Comparison of ENCODE assay signal across 25 mouse cellular contexts in the genomic region with DNA sequence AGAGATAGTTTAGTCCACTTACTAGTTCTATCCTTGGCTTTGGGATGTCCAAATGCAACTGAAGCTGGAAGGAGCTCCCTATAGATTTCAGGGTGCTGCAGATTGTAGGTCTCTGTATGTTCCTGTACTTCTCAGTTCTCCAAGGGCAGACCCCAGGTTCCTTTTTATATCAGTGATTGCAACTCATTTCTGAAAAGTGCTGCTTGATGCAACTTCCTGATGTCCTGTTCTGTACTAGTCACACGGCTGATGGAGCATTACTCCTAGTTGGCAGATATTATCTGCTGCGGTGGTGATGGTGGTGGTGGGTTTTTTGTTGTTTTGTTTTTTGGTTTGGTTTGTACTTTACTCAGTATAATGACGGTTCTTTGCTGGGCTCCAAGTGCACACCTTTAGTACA. TPM values are rescaled to one million over a fixed set of nuclear protein-coding genes. Genes with fewer than 3 reads are reported as not detected.
DNase-seq lines count a peak whose midpoint lies in the region; ATAC-seq and TF ChIP-seq lines count a peak whose summit lies in the region.
"Had no signal": no experiment of that assay in that cellular context is flagged by ENCODE, and none has a peak within 500 bp of the region (broad histone marks: within the 10 kb centered on the region; RNA-seq: fewer than 3 reads in every experiment).

No protein-coding gene starts in this region.

- WGBS in macrophage (ENCODE audit: missing documents) = 26% methylated on average over 3 of the region's 3 CpGs

- H3K4me1 ChIP-seq in MEL (ENCODE audit: control insufficient read depth in 1 of 2, insufficient read depth in 2 of 2, low read length in 2 of 2) = peaks cover 0 to 2% of the 10 kb centered on the region in 2 experiments; a peak in 2 of 4 replicates
- H3K4me1 ChIP-seq: embryonic facial prominence, embryonic 15.5 days; forebrain, embryonic 12.5 days; heart, embryonic 13.5 days; hindbrain, embryonic 15.5 days had no signal

- TF ChIP-seq EP300 in MEL (IDR thresholded peaks at IDR 0.05; ENCODE audit: low read depth in 1 of 2, low read length in 2 of 2) = no peak

- H3K27me3 ChIP-seq in MEL (ENCODE audit: control insufficient read depth in 1 of 2, insufficient read depth in 2 of 2, low read length in 2 of 2) = no peaks in the 10 kb centered on the region
- H3K27me3 ChIP-seq: embryonic facial prominence, embryonic 15.5 days; forebrain, embryonic 12.5 days; heart, embryonic 13.5 days; hindbrain, embryonic 15.5 days had no signal

- H3K9me3 ChIP-seq in MEL (replicated peaks; ENCODE audit: insufficient read depth, low read length) = no peaks in the 10 kb centered on the region
- H3K9me3 ChIP-seq: embryonic facial prominence, embryonic 15.5 days; forebrain, embryonic 12.5 days; G1E; heart, embryonic 13.5 days; hindbrain, embryonic 15.5 days had no signal

- TF ChIP-seq RAD21 in MEL (IDR thresholded peaks at IDR 0.05; ENCODE audit: low read depth, low read length) = no peak

- H3K4me3 ChIP-seq in MEL (ENCODE audit: control insufficient read depth in 1 of 2, insufficient read depth in 1 of 2, low read depth in 2 of 2, low read length in 2 of 2) = no peak overlapping the region
- no peak overlapping the region for H3K4me3 ChIP-seq in macrophage (ENCODE audit: inconsistent target)
- H3K4me3 ChIP-seq: embryonic facial prominence, embryonic 15.5 days; erythroblast, embryonic 14.5 days; forebrain, embryonic 12.5 days; gastrocnemius, adult 2 months; heart, embryonic 13.5 days; hindbrain, embryonic 15.5 days had no signal

- H3K79me2 ChIP-seq in MEL (ENCODE audit: control insufficient read depth, insufficient read depth, low read length, poor library complexity) (peaks cover 40% of the 10 kb centered on the region), macrophage (ENCODE audit: inconsistent target) (peaks cover 100% of the 10 kb centered on the region)

- H3K27ac ChIP-seq in MEL (ENCODE audit: control insufficient read depth, low read depth, low read length) = no peak overlapping the region
- H3K27ac ChIP-seq in macrophage = peak overlapping the region; percentile 28
- H3K27ac ChIP-seq: embryonic facial prominence, embryonic 15.5 days; forebrain, embryonic 12.5 days; heart, embryonic 13.5 days; hindbrain, embryonic 15.5 days had no signal

- DNase-seq in 416B (ENCODE audit: low read depth) (peak; percentile 71), MEL (ENCODE audit: low read depth, low spot score) (peak; percentile 36)
- DNase-seq in testis, postnatal 10 days (ENCODE audit: low spot score) = no peak
- no peak for DNase-seq in right cerebral cortex, postnatal 4 days
- no peak for DNase-seq in adrenal gland, adult 18-20 months (ENCODE audit: low spot score in 2 of 2)
- DNase-seq: adrenal gland, adult 2 months; adrenal gland, postnatal 25 days; cerebellum, adult 2 months; cerebellum, postnatal 10 days; embryo, embryonic 11 days; gastrocnemius, adult 2 months; gastrocnemius, postnatal 25 days; heart, adult 11 months; heart, postnatal 36 days had no signal

- ATAC-seq in neutrophil, adult 5-6 weeks (ENCODE audit: extremely low read depth, insufficient number of reproducible peaks, low FRiP score, poor library complexity, severe bottlenecking) = 0 out of 2 replicates have a peak, but pooled peaks have one; percentile 16
- ATAC-seq: activated CD4-positive, CD25-positive, alpha-beta regulatory T cell, adult 4 months; forebrain, embryonic 16.5 days; inflammation-experienced regulatory T-cells, adult 6 months had no signal

- no peak overlapping the region for H3K9ac ChIP-seq in MEL (ENCODE audit: control insufficient read depth, low read depth, low read length, poor library complexity, severe bottlenecking)
- H3K9ac ChIP-seq: embryonic facial prominence, embryonic 15.5 days; forebrain, embryonic 12.5 days; heart, embryonic 13.5 days; hindbrain, embryonic 15.5 days had no signal

- H3K36me3 ChIP-seq in MEL (ENCODE audit: control insufficient read depth in 1 of 2, insufficient read depth in 2 of 2, low read length in 2 of 2) (peaks cover 9 to 12% of the 10 kb centered on the region in 2 experiments), macrophage (ENCODE audit: inconsistent target) (no peaks in the 10 kb centered on the region)
- H3K36me3 ChIP-seq: embryonic facial prominence, embryonic 15.5 days; forebrain, embryonic 12.5 days; hindbrain, embryonic 15.5 days had no signal

- TF ChIP-seq POLR2A in MEL (IDR thresholded peaks at IDR 0.05; ENCODE audit: control insufficient read depth in 1 of 2, insufficient read depth in 1 of 2, low read depth in 1 of 2, low read length in 2 of 2, poor library complexity in 1 of 2) = no peak

- no peak for TF ChIP-seq CTCF in MEL (IDR thresholded peaks at IDR 0.05 in 2 of 3, conservative IDR thresholded peaks at IDR 0.05 in 1 of 3; ENCODE audit: control insufficient read depth in 1 of 3, insufficient read depth in 1 of 3, low read depth in 2 of 3, low read length in 3 of 3, poor library complexity in 1 of 3, severe bottlenecking in 1 of 3)

TF ChIP-seq in MEL, 35 proteins besides CTCF, POLR2A, EP300 and RAD21:
- TF ChIP-seq HCFC1 (IDR thresholded peaks at IDR 0.05; ENCODE audit: low read depth, low read length) (no peak), MAX (IDR thresholded peaks at IDR 0.05; ENCODE audit: low read length) (no peak), NELFE (IDR thresholded peaks at IDR 0.05; ENCODE audit: low read depth, low read length) (no peak), ELF1 (IDR thresholded peaks at IDR 0.05; ENCODE audit: low read depth, low read length) (no peak), GATA1 (IDR thresholded peaks at IDR 0.05; ENCODE audit: low read depth, low read length) (no peak)

RNA-seq across cellular contexts. Expression of a gene that starts 1.2 kb away (rescaled TPM):
- 58.9 and 63.8 TPM in 2 replicates for total RNA-seq in MEL (2012; rRNA removed)
- polyA plus RNA-seq in MEL (2012; ENCODE audit: insufficient read depth in 1 of 2, insufficient read length in 2 of 2, low read depth in 1 of 2, low replicate concordance in 2 of 2, missing spikeins in 1 of 2) (10 to 100 TPM in 1 of 2 experiments, not detected in 1; 34.5 TPM), macrophage (2018) (6.6 to 9.9 TPM (median 9.9 TPM) in 3 replicates)
- 1 to 10 TPM in 24 of 26 experiments, under 1 TPM in 2; 0.56 to 9.4 (median 3.6) TPM for total RNA-seq in macrophage (2018; cell fraction: chromatin; rRNA removed)
- 10 to 100 TPM in 4 of 26 experiments, 1 to 10 TPM in 22; 2.5 to 11.3 (median 7.9) TPM for total RNA-seq in macrophage (2018; cell fraction: cytosol; rRNA removed)
- total RNA-seq in macrophage (2018; cell fraction: nucleus; rRNA removed) = 1 to 10 TPM; 1.0 to 9.2 (median 4.5) TPM
- total RNA-seq in neutrophil, adult 5-6 weeks (2017) = 15.8 and 16.1 TPM in 2 replicates
- 10 to 100 TPM; 13.5 to 14.1 TPM for total RNA-seq in adrenal gland, adult 18-20 months (2021)
- polyA plus RNA-seq: erythroblast, embryonic 14.5 days had no signal

RNA-seq across cellular contexts. Expression of a gene that starts 21.7 kb away (rescaled TPM):
- 48.8 and 55.5 TPM in 2 replicates for total RNA-seq in MEL (2012; rRNA removed)
- 10 to 100 TPM; 63.8 to 67.9 TPM for polyA plus RNA-seq in MEL (2012; ENCODE audit: insufficient read depth in 1 of 2, insufficient read length in 2 of 2, low read depth in 1 of 2, low replicate concordance in 2 of 2, missing spikeins in 1 of 2)
- total RNA-seq in macrophage (2018; cell fraction: chromatin; rRNA removed) = 10 to 100 TPM in 24 of 26 experiments, 1 to 10 TPM in 2; 8.9 to 50.5 (median 29.2) TPM
- total RNA-seq in macrophage (2018; cell fraction: cytosol; rRNA removed) = 100 to 1,000 TPM; 101 to 141 (median 119) TPM
- total RNA-seq in macrophage (2018; cell fraction: nucleus; rRNA removed) = 100 to 1,000 TPM in 3 of 26 experiments, 10 to 100 TPM in 23; 25.5 to 141 (median 61.8) TPM
- 104 to 123 TPM (median 116 TPM) in 3 replicates for polyA plus RNA-seq in macrophage (2018)
- total RNA-seq in neutrophil, adult 5-6 weeks (2017) = 79.3 and 82.9 TPM in 2 replicates
- total RNA-seq in adrenal gland, adult 18-20 months (2021) = 100 to 1,000 TPM in 1 of 2 experiments, 10 to 100 TPM in 1; 79.9 to 106 TPM

RNA-seq across cellular contexts. Expression of a gene that starts 30.6 kb away (rescaled TPM):
- 113 and 121 TPM in 2 replicates for total RNA-seq in MEL (2012; rRNA removed)
- 1,000 to 10,000 TPM in 1 of 2 experiments, 10 to 100 TPM in 1; 64.4 to 1,147 TPM for polyA plus RNA-seq in MEL (2012; ENCODE audit: insufficient read depth in 1 of 2, insufficient read length in 2 of 2, low read depth in 1 of 2, low replicate concordance in 2 of 2, missing spikeins in 1 of 2)
- total RNA-seq in macrophage (2018; cell fraction: chromatin; rRNA removed) = 10 to 100 TPM in 11 of 26 experiments, 1 to 10 TPM in 14, not detected in 1; 1.4 to 17.2 (median 9.5) TPM
- 10 to 100 TPM; 37.5 to 71.4 (median 50.7) TPM for total RNA-seq in macrophage (2018; cell fraction: cytosol; rRNA removed)
- total RNA-seq in macrophage (2018; cell fraction: nucleus; rRNA removed) = 10 to 100 TPM in 20 of 26 experiments, 1 to 10 TPM in 6; 3.4 to 28.4 (median 11.5) TPM
- polyA plus RNA-seq in macrophage (2018) = 41.0 to 99.3 TPM (median 53.7 TPM) in 3 replicates
- 20.4 and 22.7 TPM in 2 replicates for total RNA-seq in neutrophil, adult 5-6 weeks (2017)
- total RNA-seq in adrenal gland, adult 18-20 months (2021) = 10 to 100 TPM; 51.9 to 56.6 TPM

Comparison
In these comparisons a context has a peak if more than half of its experiments do, and no peak if none do; other contexts are left out.
1. DNase-seq: peak in 416B (single experiment) and MEL (single experiment); none in testis, postnatal 10 days (single experiment), right cerebral cortex, postnatal 4 days (single experiment) and adrenal gland, adult 18-20 months (0 of 2).